Mouse (Mus musculus) heart, postnatal 0 days (tissue): ENCODE measurements around the gene Myh2. TPM values are rescaled to one million over a fixed set of nuclear protein-coding genes. Genes with fewer than 3 reads are reported as not detected.

Source experiments
- ATAC-seq: fragments of 200-750 bp; cut with Nextera tagmentation; 2 replicates; pipeline ENCODE4 v1.8.0; 2017; ENCODE audit warnings: low read depth, moderate number of reproducible peaks, moderate library complexity; ENCODE audit not compliant: insufficient read depth
- DNase-seq: peaks from one replicate; pipeline ENCODE4 v3.0.0-alpha.2; 2016; ENCODE audit warnings: low spot score
- H3K27ac ChIP-seq: fragments of 300-500 bp; sonication (generic); 2 replicates; pipeline ENCODE4 v1.5.1; 2014; ENCODE audit warnings: low read depth, mild to moderate bottlenecking
- H3K27me3 ChIP-seq: fragments of 300-500 bp; sonication (generic); 2 replicates; pipeline ENCODE4 v1.6.1; 2014; ENCODE audit warnings: low read length, mixed read lengths; ENCODE audit not compliant: control insufficient read depth, insufficient read depth
- H3K36me3 ChIP-seq: fragments of 300-500 bp; sonication (generic); replicated peaks from 2 replicates; pipeline ENCODE4 v1.6.1; 2014; ENCODE audit warnings: low read length, mixed read lengths; ENCODE audit not compliant: control insufficient read depth, insufficient read depth
- H3K4me1 ChIP-seq: fragments of 300-500 bp; sonication (generic); 2 replicates; pipeline ENCODE4 v1.6.1; 2014; ENCODE audit warnings: antibody characterized with exemption; ENCODE audit not compliant: control insufficient read depth, insufficient read depth
- H3K4me2 ChIP-seq: fragments of 300-500 bp; sonication (generic); 2 replicates; pipeline ENCODE4 v1.6.1; 2014; ENCODE audit warnings: low read depth, mild to moderate bottlenecking, low read length, moderate library complexity
- H3K4me3 ChIP-seq: fragments of 300-500 bp; sonication (generic); 2 replicates; pipeline ENCODE4 v1.5.1; 2014; ENCODE audit warnings: low read depth, low read length
- H3K9ac ChIP-seq: fragments of 300-500 bp; sonication (generic); replicated peaks from 2 replicates; pipeline ENCODE4 v1.6.1; 2014; ENCODE audit warnings: low read depth, low read length, mixed read lengths
- H3K9me3 ChIP-seq: fragments of 300-500 bp; sonication (generic); replicated peaks from 2 replicates; pipeline ENCODE4 v1.6.1; 2016; ENCODE audit warnings: low read length; ENCODE audit not compliant: control insufficient read depth
- CTCF ChIP-seq: IDR thresholded peaks from 2 replicates; pipeline ENCODE4 v1.5.1; 2016; ENCODE audit warnings: antibody characterized with exemption, control low read depth, low read depth
- EP300 ChIP-seq: IDR thresholded peaks from 2 replicates; pipeline ENCODE4 v1.6.1; 2016; ENCODE audit warnings: antibody characterized with exemption, low read depth
- WGBS: fragments of 180-500 bp; shearing (Covaris S2); extraction: QIAGEN DNeasy Blood & Tissue Kit; methylation state at CpG from one replicate; pipeline ENCODE4 v1.1.7; 2014; 5-methylcytosine and 5-hydroxymethylcytosine counted together
- polyA plus RNA-seq: library from polyadenylated mRNA; unstranded; fragments of >200 nt; fragmentation: Nextera tagmentation; extraction: Ambion mirVana; gene quantifications from 2 replicates; pipeline ENCODE4 v1.2.1, GENCODE M21; 2015
- total RNA-seq: library from RNA; depleted of rRNA; stranded (reverse); fragments of >200 nt; gene quantifications from 2 replicates; pipeline ENCODE4 v1.2.3, GENCODE M21; 2014; ENCODE audit warnings: low replicate concordance

Myh2 gene
- total and polyA plus RNA-seq, 2 experiments from 2014 or later: 0.08 TPM; not detected in 1

GRCm38 (mm10) chr11:67199752-67200151, 28.9 kb downstream of the Myh2 start, which contains the start of gene Myh1:
Myh1 (plus strand) TSS chr11:67200052.
- ATAC-seq (no peak), DNase-seq (no peak)
- no peak for TF ChIP-seq CTCF
- TF ChIP-seq EP300: no peak
- Histone ChIP-seq H3K27me3 (no peaks in the 10 kb centered on the region), H3K4me1 (no peaks in the 10 kb centered on the region), H3K36me3 (no peaks in the 10 kb centered on the region), H3K4me3 (no peak within 1 kb of the TSS), H3K4me2 (no peak within 1 kb of the TSS), H3K9ac (no peak within 1 kb of the TSS), H3K9me3 (no peaks in the 10 kb centered on the region), H3K27ac (no peak within 1 kb of the TSS)
- WGBS: 53% methylated on average over 4 of the region's 4 CpGs

- Histone ChIP-seq H3K9me3 (no peaks in the 10 kb centered on the region), H3K27me3 (no peaks in the 10 kb centered on the region), H3K27ac (no peak overlapping the region), H3K4me3 (no peak overlapping the region), H3K4me2 (no peak overlapping the region), H3K36me3 (no peaks in the 10 kb centered on the region), H3K9ac (no peak overlapping the region), H3K4me1 (no peaks in the 10 kb centered on the region)
- no peak for ATAC-seq
- WGBS: 67% methylated on average over 3 of the region's 3 CpGs
- no peak for DNase-seq
- TF ChIP-seq CTCF (no peak), EP300 (no peak)
Measured at GRCm38 (mm10) chr11:67204766-67205165, 33.9 kb downstream of the Myh2 start.

GRCm38 (mm10) chr11:67221803-67222202, 51.0 kb downstream of the Myh2 start:
- no peak overlapping the region for H3K4me2 ChIP-seq
- no peaks in the 10 kb centered on the region for H3K9me3 ChIP-seq
- ATAC-seq (no peak), DNase-seq (no peak)
- H3K9ac ChIP-seq: no peak overlapping the region
- no peak overlapping the region for H3K27ac ChIP-seq
- no peaks in the 10 kb centered on the region for H3K27me3 ChIP-seq
- TF ChIP-seq CTCF (no peak), EP300 (no peak)
- H3K4me3 ChIP-seq: no peak overlapping the region
- H3K36me3 ChIP-seq: no peaks in the 10 kb centered on the region
- H3K4me1 ChIP-seq: no peaks in the 10 kb centered on the region
- 84% methylated on average over 8 of the region's 8 CpGs for WGBS

GRCm38 (mm10) chr11:67224466-67224865, 53.6 kb downstream of the Myh2 start:
- no peak for ATAC-seq
- H3K27ac ChIP-seq: no peak overlapping the region
- 73% methylated on average over 3 of the region's 3 CpGs for WGBS
- H3K9me3 ChIP-seq: no peaks in the 10 kb centered on the region
- TF ChIP-seq CTCF: no peak
- no peak for TF ChIP-seq EP300
- no peak for DNase-seq
- H3K36me3 ChIP-seq: no peaks in the 10 kb centered on the region
- no peaks in the 10 kb centered on the region for H3K4me1 ChIP-seq
- no peak overlapping the region for H3K4me3 ChIP-seq
- H3K27me3 ChIP-seq: no peaks in the 10 kb centered on the region
- no peak overlapping the region for H3K4me2 ChIP-seq
- no peak overlapping the region for H3K9ac ChIP-seq

GRCm38 (mm10) chr11:67228731-67229130, 57.9 kb downstream of the Myh2 start:
- Histone ChIP-seq H3K4me2 (no peak overlapping the region), H3K4me3 (no peak overlapping the region), H3K9me3 (no peaks in the 10 kb centered on the region), H3K27me3 (no peaks in the 10 kb centered on the region), H3K36me3 (no peaks in the 10 kb centered on the region), H3K4me1 (no peaks in the 10 kb centered on the region), H3K27ac (no peak overlapping the region), H3K9ac (no peak overlapping the region)
- no peak for DNase-seq
- TF ChIP-seq CTCF: no peak
- ATAC-seq: no peak
- WGBS: 73% methylated on average over 3 of the region's 3 CpGs

GRCm38 (mm10) chr11:67229166-67229565, 58.3 kb downstream of the Myh2 start:
- TF ChIP-seq EP300 (no peak), CTCF (no peak)
- H3K9ac ChIP-seq: no peak overlapping the region
- DNase-seq (no peak), ATAC-seq (no peak)
- no peaks in the 10 kb centered on the region for H3K4me1 ChIP-seq
- H3K36me3 ChIP-seq: no peaks in the 10 kb centered on the region
- H3K9me3 ChIP-seq: no peaks in the 10 kb centered on the region
- H3K4me3 ChIP-seq: no peak overlapping the region
- no peak overlapping the region for H3K27ac ChIP-seq
- 65% methylated on average over 5 of the region's 5 CpGs for WGBS
- H3K27me3 ChIP-seq: no peaks in the 10 kb centered on the region
- H3K4me2 ChIP-seq: no peak overlapping the region
